Mouse (Mus musculus): ENCODE results near the gene D17H6S53E. TPM values are rescaled to one million over a fixed set of nuclear protein-coding genes. Genes with fewer than 3 reads are reported as not detected.

Gene D17H6S53E
- polyA plus RNA-seq, 1 experiment from 2014 or later = 9.7 TPM

- Histone ChIP-seq H3K4me3 (ENCODE audit: low read depth, low read length) (peak within 1 kb of the TSS; percentile 49), H3K4me1 (ENCODE audit: control insufficient read depth, insufficient read depth, low read length) (peaks cover 14% of the 10 kb centered on the region), H3K9ac (replicated peaks; ENCODE audit: low read depth, low read length) (peak within 1 kb of the TSS; percentile 56), H3K36me3 (ENCODE audit: control insufficient read depth, insufficient read depth, low read length) (peaks cover 18% of the 10 kb centered on the region), H3K9me3 (ENCODE audit: control insufficient read depth, low read length) (no peaks in the 10 kb centered on the region), H3K27ac (ENCODE audit: low read depth, low read length) (peak within 1 kb of the TSS; percentile 93), H3K4me2 (ENCODE audit: low read depth, low read length) (peak within 1 kb of the TSS; percentile 79), H3K27me3 (ENCODE audit: control insufficient read depth, insufficient read depth, low read length) (no peaks in the 10 kb centered on the region)
- under 1% methylated on average over 66 of the region's 66 CpGs for WGBS
- ATAC-seq (ENCODE audit: low read depth) = peak; percentile 95
These were observed 8.8 kb downstream of the D17H6S53E start, which contains the start of gene Bag6 for GRCm38 (mm10) chr17:35134801-35135590. TSS of gene Bag6 (plus strand) at chr17:35135178.

DNA sequence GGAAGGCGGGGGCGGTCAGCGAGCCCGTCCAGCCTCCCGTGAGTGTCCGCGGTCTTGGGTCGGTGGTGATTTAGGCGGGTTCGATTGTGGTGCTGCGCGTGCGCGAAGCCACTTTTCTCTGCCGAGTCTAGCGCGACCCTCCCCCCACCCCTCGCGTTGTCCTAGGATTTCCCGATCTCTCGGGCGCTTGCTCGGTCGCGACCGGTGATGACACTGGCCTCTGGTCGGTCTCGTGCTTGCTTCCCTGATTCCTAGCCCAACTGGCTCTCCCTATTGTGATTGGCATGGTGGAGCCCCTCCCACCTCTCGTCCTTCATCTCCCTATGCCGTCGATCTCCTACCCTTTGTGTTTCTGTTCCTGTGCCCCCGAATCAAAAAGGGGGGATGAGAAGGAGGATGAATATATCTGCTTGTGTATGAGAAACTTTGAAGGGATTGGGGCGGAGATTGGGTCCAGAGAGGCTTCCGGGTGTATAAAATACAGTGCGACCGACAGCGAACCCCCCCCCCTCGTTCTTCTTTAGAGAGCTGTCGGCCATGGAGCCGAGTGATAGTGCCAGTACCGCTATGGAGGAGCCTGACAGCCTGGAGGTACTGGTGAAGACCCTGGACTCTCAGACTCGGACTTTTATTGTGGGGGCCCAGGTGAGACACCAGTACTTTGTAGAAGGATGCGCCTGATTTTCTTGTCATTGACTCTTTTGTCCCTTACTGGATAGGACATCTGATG, 9.6 kb downstream of the D17H6S53E start:
- peaks cover 26% of the 10 kb centered on the region for H3K36me3 ChIP-seq (ENCODE audit: control insufficient read depth, insufficient read depth, low read length)
- ATAC-seq (ENCODE audit: low read depth) = peak; percentile 67
- no peaks in the 10 kb centered on the region for H3K27me3 ChIP-seq (ENCODE audit: control insufficient read depth, insufficient read depth, low read length)

DNA sequence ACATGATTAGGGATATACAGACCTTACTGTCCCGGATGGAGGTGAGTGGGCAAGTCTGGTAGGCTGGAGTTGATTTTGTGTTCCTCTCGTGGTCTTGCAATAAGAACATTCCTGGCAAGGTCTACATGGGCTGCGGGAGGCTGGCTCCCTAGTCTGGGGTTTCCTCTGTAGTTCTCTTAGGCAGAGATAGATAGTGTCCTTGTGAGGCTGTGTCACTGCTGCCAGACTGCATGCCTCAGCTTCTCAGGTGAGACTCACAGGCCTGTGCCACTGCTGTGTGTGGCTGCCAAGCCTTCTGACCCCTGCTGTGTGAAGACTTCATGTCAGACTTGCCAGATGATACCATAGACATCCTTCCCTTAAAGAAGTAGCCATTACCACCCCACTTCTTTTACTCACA, 13.1 kb downstream of the D17H6S53E start:
- WGBS = 97% methylated on average over 3 of the region's 3 CpGs
- H3K4me2 ChIP-seq (ENCODE audit: low read depth, low read length) = no peak overlapping the region
- peaks cover 14% of the 10 kb centered on the region for H3K4me1 ChIP-seq (ENCODE audit: control insufficient read depth, insufficient read depth, low read length)
- ATAC-seq (ENCODE audit: low read depth) = no peak
- H3K9ac ChIP-seq (replicated peaks; ENCODE audit: low read depth, low read length) = no peak overlapping the region
- H3K27ac ChIP-seq (ENCODE audit: low read depth, low read length) = no peak overlapping the region
- no peaks in the 10 kb centered on the region for H3K27me3 ChIP-seq (ENCODE audit: control insufficient read depth, insufficient read depth, low read length)
- H3K36me3 ChIP-seq (ENCODE audit: control insufficient read depth, insufficient read depth, low read length) = peaks cover 61% of the 10 kb centered on the region
- H3K4me3 ChIP-seq (ENCODE audit: low read depth, low read length) = no peak overlapping the region
- H3K9me3 ChIP-seq (ENCODE audit: control insufficient read depth, low read length) = no peaks in the 10 kb centered on the region

More for the DNA sequence above, 9.6 kb downstream of the D17H6S53E start:
- Histone ChIP-seq H3K27ac (ENCODE audit: low read depth, low read length) (peak overlapping the region; percentile 93), H3K4me3 (ENCODE audit: low read depth, low read length) (peak overlapping the region; percentile 49), H3K4me2 (ENCODE audit: low read depth, low read length) (peak overlapping the region; percentile 79), H3K4me1 (ENCODE audit: control insufficient read depth, insufficient read depth, low read length) (peaks cover 14% of the 10 kb centered on the region), H3K9ac (replicated peaks; ENCODE audit: low read depth, low read length) (peak overlapping the region; percentile 56), H3K9me3 (ENCODE audit: control insufficient read depth, low read length) (no peaks in the 10 kb centered on the region)
- WGBS = under 1% methylated on average over 43 of the region's 43 CpGs

- peaks cover 14% of the 10 kb centered on the region for H3K4me1 ChIP-seq (ENCODE audit: control insufficient read depth, insufficient read depth, low read length)
- H3K4me2 ChIP-seq (ENCODE audit: low read depth, low read length) = no peak overlapping the region
- WGBS = 82% methylated on average over 16 of the region's 16 CpGs
- no peak overlapping the region for H3K9ac ChIP-seq (replicated peaks; ENCODE audit: low read depth, low read length)
- no peaks in the 10 kb centered on the region for H3K27me3 ChIP-seq (ENCODE audit: control insufficient read depth, insufficient read depth, low read length)
- H3K9me3 ChIP-seq (ENCODE audit: control insufficient read depth, low read length) = no peaks in the 10 kb centered on the region
- no peak overlapping the region for H3K4me3 ChIP-seq (ENCODE audit: low read depth, low read length)
- ATAC-seq (ENCODE audit: low read depth) = no peak
- H3K27ac ChIP-seq (ENCODE audit: low read depth, low read length) = no peak overlapping the region
- H3K36me3 ChIP-seq (ENCODE audit: control insufficient read depth, insufficient read depth, low read length) = peaks cover 74% of the 10 kb centered on the region
These were observed 14.4 kb downstream of the D17H6S53E start for GRCm38 (mm10) chr17:35140490-35140996.

DNA sequence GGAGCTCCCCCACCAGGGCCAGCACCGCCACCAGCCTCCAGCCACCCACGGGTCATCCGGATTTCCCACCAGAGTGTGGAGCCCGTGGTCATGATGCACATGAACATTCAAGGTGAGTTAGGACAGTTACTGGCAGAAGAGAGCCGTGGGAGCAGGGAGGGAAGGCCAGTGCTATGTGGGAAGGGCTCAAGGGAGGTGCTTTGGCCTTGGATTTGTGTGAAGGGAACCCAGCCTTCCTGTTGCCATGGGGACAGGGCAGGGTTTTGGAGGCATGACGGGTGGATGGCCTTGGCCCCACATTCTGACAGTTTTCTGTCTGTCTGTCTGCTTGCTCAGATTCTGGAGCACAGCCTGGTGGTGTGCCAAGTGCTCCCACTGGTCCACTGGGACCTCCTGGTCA, 15.8 kb downstream of the D17H6S53E start:
- Histone ChIP-seq H3K27ac (ENCODE audit: low read depth, low read length) (no peak overlapping the region), H3K4me3 (ENCODE audit: low read depth, low read length) (no peak overlapping the region), H3K4me1 (ENCODE audit: control insufficient read depth, insufficient read depth, low read length) (peaks cover 6% of the 10 kb centered on the region), H3K9ac (replicated peaks; ENCODE audit: low read depth, low read length) (no peak overlapping the region), H3K4me2 (ENCODE audit: low read depth, low read length) (no peak overlapping the region), H3K9me3 (ENCODE audit: control insufficient read depth, low read length) (no peaks in the 10 kb centered on the region), H3K27me3 (ENCODE audit: control insufficient read depth, insufficient read depth, low read length) (no peaks in the 10 kb centered on the region), H3K36me3 (ENCODE audit: control insufficient read depth, insufficient read depth, low read length) (peaks cover 88% of the 10 kb centered on the region)
- WGBS = 90% methylated on average over 6 of the region's 6 CpGs
- ATAC-seq (ENCODE audit: low read depth) = no peak

GRCm38 (mm10) chr17:35146139-35146538, 20.0 kb downstream of the D17H6S53E start:
- WGBS = 84% methylated on average over 5 of the region's 5 CpGs
- no peaks in the 10 kb centered on the region for H3K9me3 ChIP-seq (ENCODE audit: control insufficient read depth, low read length)

DNA sequence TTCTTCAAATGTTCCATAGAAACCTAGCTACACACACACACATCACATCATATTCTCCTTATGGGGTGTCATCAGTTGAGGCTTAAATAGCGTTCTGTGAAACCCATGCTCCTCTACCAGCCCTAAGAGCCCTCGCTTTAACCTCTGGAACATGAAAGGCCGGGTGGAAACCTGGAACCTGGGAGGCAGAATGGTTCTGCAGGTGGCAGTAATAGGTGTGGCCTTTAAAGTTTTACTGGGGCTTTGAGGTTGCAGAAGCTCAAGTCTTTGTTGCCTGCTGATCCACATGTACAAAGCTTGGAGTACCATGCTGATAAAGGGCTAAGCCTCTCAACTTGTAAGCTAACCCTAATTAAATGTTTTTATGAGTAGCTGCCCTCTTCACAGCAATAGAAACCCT, 21.2 kb downstream of the D17H6S53E start:
- Histone ChIP-seq H3K27me3 (ENCODE audit: control insufficient read depth, insufficient read depth, low read length) (no peaks in the 10 kb centered on the region), H3K4me1 (ENCODE audit: control insufficient read depth, insufficient read depth, low read length) (no peaks in the 10 kb centered on the region), H3K9me3 (ENCODE audit: control insufficient read depth, low read length) (no peaks in the 10 kb centered on the region), H3K9ac (replicated peaks; ENCODE audit: low read depth, low read length) (no peak overlapping the region), H3K4me3 (ENCODE audit: low read depth, low read length) (no peak overlapping the region), H3K27ac (ENCODE audit: low read depth, low read length) (no peak overlapping the region), H3K36me3 (ENCODE audit: control insufficient read depth, insufficient read depth, low read length) (peaks cover 95% of the 10 kb centered on the region), H3K4me2 (ENCODE audit: low read depth, low read length) (no peak overlapping the region)
- ATAC-seq (ENCODE audit: low read depth) = no peak
- 63% methylated on average over 3 of the region's 3 CpGs for WGBS

More at GRCm38 (mm10) chr17:35146139-35146538, 20.0 kb downstream of the D17H6S53E start:
- Histone ChIP-seq H3K27ac (ENCODE audit: low read depth, low read length) (no peak overlapping the region), H3K27me3 (ENCODE audit: control insufficient read depth, insufficient read depth, low read length) (no peaks in the 10 kb centered on the region), H3K4me2 (ENCODE audit: low read depth, low read length) (no peak overlapping the region), H3K4me3 (ENCODE audit: low read depth, low read length) (no peak overlapping the region), H3K4me1 (ENCODE audit: control insufficient read depth, insufficient read depth, low read length) (no peaks in the 10 kb centered on the region), H3K9ac (replicated peaks; ENCODE audit: low read depth, low read length) (no peak overlapping the region), H3K36me3 (ENCODE audit: control insufficient read depth, insufficient read depth, low read length) (peaks cover 95% of the 10 kb centered on the region)
- no peak for ATAC-seq (ENCODE audit: low read depth)

GRCm38 (mm10) chr17:35147922-35148639, 21.9 kb downstream of the D17H6S53E start:
- Histone ChIP-seq H3K4me1 (ENCODE audit: control insufficient read depth, insufficient read depth, low read length) (no peaks in the 10 kb centered on the region), H3K27ac (ENCODE audit: low read depth, low read length) (no peak overlapping the region), H3K9me3 (ENCODE audit: control insufficient read depth, low read length) (no peaks in the 10 kb centered on the region), H3K27me3 (ENCODE audit: control insufficient read depth, insufficient read depth, low read length) (no peaks in the 10 kb centered on the region), H3K9ac (replicated peaks; ENCODE audit: low read depth, low read length) (no peak overlapping the region), H3K36me3 (ENCODE audit: control insufficient read depth, insufficient read depth, low read length) (peaks cover 95% of the 10 kb centered on the region), H3K4me3 (ENCODE audit: low read depth, low read length) (no peak overlapping the region), H3K4me2 (ENCODE audit: low read depth, low read length) (no peak overlapping the region)
- 73% methylated on average over 5 of the region's 5 CpGs for WGBS
- no peak for ATAC-seq (ENCODE audit: low read depth)

Measured in neural tube, embryonic 14.5 days (tissue).